Mouse (Mus musculus): ENCODE measurements at regions not wholly inside any gene's neighbourhood (a gene's known extent, or its start where the extent isn't known, plus 50 kb on each side); places are given as distances from the start of the nearest gene placed in this dataset.

GRCm38 (mm10) chr1:182690323-182690722 lies 58.7 kb downstream of the Ccdc185 start:
- no peak for DNase-seq

- no peak for DNase-seq
These were observed 59.2 kb downstream of the Ccdc185 start for GRCm38 (mm10) chr1:182689741-182690140.

DNA sequence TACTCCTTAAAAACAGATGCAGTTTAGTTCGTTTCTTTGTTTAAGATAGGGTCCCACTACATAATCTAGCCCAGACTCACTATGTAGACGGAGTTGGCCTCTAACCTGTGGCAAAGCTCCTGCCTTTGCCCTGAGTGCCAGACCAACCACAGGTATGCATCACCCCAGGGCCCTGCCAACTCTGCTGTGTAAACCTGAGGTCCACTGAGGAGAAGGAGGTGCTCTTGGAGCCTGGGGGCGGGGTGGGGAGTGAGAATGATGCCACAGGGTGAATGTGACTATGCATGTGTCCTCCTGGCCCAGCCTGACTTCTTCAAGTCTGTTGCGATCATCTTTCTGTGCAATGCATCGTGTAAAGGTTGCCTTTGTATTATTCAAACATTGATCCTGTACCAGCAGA lies 61.8 kb downstream of the Ccdc185 start:
- no peak for DNase-seq

GRCm38 (mm10) chr1:182686231-182686630 lies 62.7 kb downstream of the Ccdc185 start:
- no peak for DNase-seq

DNA sequence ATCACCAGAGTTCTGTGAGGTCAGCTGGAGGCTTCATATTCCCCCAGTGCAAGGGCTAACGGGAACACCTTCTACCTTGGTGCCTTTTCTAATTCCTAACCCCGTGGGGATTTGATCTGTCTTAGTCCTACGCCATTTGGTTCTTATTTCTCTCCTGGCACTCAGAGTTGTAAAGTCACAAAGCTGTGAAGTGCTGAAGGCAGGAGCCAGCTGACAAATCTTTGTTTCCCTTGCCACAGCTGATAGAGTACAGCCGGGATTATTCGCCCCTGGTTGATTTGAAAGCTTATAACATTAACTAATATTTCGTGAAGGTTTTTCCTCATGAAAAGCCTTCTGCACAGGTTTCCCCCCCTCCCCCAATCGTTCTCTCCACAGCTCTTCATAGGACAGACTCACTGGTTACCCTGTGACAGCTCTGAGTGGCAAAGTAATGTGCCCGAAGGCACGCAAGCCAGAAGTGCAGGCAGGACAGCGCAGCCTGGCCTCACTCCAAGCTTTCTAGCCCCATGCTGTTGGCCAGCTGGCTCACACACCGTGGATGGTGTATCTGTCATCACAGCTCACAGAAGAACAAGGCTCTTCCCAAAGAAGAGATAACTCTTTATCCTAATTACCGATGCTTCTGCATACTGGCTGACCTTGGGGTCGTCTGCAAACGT lies 66.3 kb downstream of the Ccdc185 start:
- peak; percentile 47 for DNase-seq
